8 mouse cellular contexts compared by ENCODE assay signal in genomic region chr5:34582314-34582675, GRCm38 (mm10). TPM values are rescaled to one million over a fixed set of nuclear protein-coding genes. Genes with fewer than 3 reads are reported as not detected.
DNase-seq lines count a peak whose midpoint lies in the region; ATAC-seq and TF ChIP-seq lines count a peak whose summit lies in the region.

No protein-coding gene starts in this region.

- no peaks in the 10 kb centered on the region for H3K27me3 ChIP-seq in limb, embryonic 15.5 days
- H3K27me3 ChIP-seq in limb, embryonic 10.5 days (ENCODE audit: low read depth, poor library complexity, severe bottlenecking) = no peaks in the 10 kb centered on the region
- H3K27me3 ChIP-seq in liver, postnatal 0 days (ENCODE audit: insufficient read depth, low read length) = no peaks in the 10 kb centered on the region

- no peaks in the 10 kb centered on the region for H3K9me3 ChIP-seq in limb, embryonic 15.5 days
- no peaks in the 10 kb centered on the region for H3K9me3 ChIP-seq in limb, embryonic 10.5 days (replicated peaks)
- no peaks in the 10 kb centered on the region for H3K9me3 ChIP-seq in liver, postnatal 0 days (ENCODE audit: low read length)

- peak; percentile 42 for DNase-seq in adrenal gland, postnatal 14 days
- no peak for DNase-seq in adrenal gland, adult 18-20 months (ENCODE audit: low spot score in 2 of 2)
- DNase-seq in limb, embryonic 10.5 days (ENCODE audit: low spot score) = no peak
- no peak for DNase-seq in liver, postnatal 0 days
- DNase-seq in embryo, embryonic 9.5 days (ENCODE audit: extremely low spot score) = no peak
- DNase-seq in layer of hippocampus, adult 18-20 months (ENCODE audit: low spot score in 2 of 2) = no peak

- no peak overlapping the region for H3K4me3 ChIP-seq in limb, embryonic 15.5 days
- H3K4me3 ChIP-seq in limb, embryonic 10.5 days = no peak overlapping the region
- 0 out of 2 replicates have a peak overlapping the region, but pooled peaks have one; percentile 7 for H3K4me3 ChIP-seq in liver, postnatal 0 days (ENCODE audit: low read depth, low read length)

- no peak for TF ChIP-seq CTCF in liver, postnatal 0 days (IDR thresholded peaks at IDR 0.05; ENCODE audit: low read depth)

- no peak for TF ChIP-seq EP300 in liver, postnatal 0 days (IDR thresholded peaks at IDR 0.05; ENCODE audit: low read depth)

- 76% methylated on average over 5 of the region's 5 CpGs for WGBS in limb, embryonic 15.5 days
- 84% methylated on average over 5 of the region's 5 CpGs for WGBS in limb, embryonic 10.5 days
- 31% methylated on average over 5 of the region's 5 CpGs for WGBS in liver, postnatal 0 days (ENCODE audit: insufficient replicate concordance)

- H3K4me2 ChIP-seq in limb, embryonic 15.5 days = no peak overlapping the region
- peak overlapping the region; percentile 65 for H3K4me2 ChIP-seq in liver, postnatal 0 days (ENCODE audit: low read depth, low read length)

- H3K4me1 ChIP-seq in limb, embryonic 15.5 days = no peaks in the 10 kb centered on the region; the same call in 1 of the 2 replicates
- no peaks in the 10 kb centered on the region for H3K4me1 ChIP-seq in limb, embryonic 10.5 days
- H3K4me1 ChIP-seq in liver, postnatal 0 days (ENCODE audit: insufficient read depth) = peaks cover 24% of the 10 kb centered on the region

- peak overlapping the region; percentile 43; the same call in 1 of the 2 replicates for H3K27ac ChIP-seq in limb, embryonic 15.5 days
- no peak overlapping the region for H3K27ac ChIP-seq in limb, embryonic 10.5 days
- H3K27ac ChIP-seq in liver, postnatal 0 days (ENCODE audit: low read depth) = peak overlapping the region; percentile 84

- no peak overlapping the region for H3K9ac ChIP-seq in limb, embryonic 15.5 days
- H3K9ac ChIP-seq in liver, postnatal 0 days (replicated peaks) = peak overlapping the region; percentile 5

- no peak for ATAC-seq in limb, embryonic 15.5 days (ENCODE audit: insufficient number of reproducible peaks, low FRiP score, low TSS enrichment, low read depth)
- ATAC-seq in erythroblast, adult 5-6 weeks (replicated peaks; ENCODE audit: low FRiP score, poor library complexity, severe bottlenecking) = peak; percentile 63
- ATAC-seq in liver, postnatal 0 days = peak; percentile 76

- H3K36me3 ChIP-seq in limb, embryonic 15.5 days = peaks cover 10% of the 10 kb centered on the region; the same call in 1 of the 2 replicates
- H3K36me3 ChIP-seq in limb, embryonic 10.5 days = peaks cover 13% of the 10 kb centered on the region
- peaks cover 5% of the 10 kb centered on the region for H3K36me3 ChIP-seq in liver, postnatal 0 days (replicated peaks; ENCODE audit: insufficient read depth, low read length)

RNA-seq across cellular contexts. Expression of gene Add1, which starts 8.8 kb away (rescaled TPM):
- total RNA-seq in adrenal gland, postnatal 14 days (2021) = 149 and 175 TPM in 2 replicates
- total RNA-seq in adrenal gland, adult 18-20 months (2021) = 100 to 1,000 TPM; 127 to 136 TPM
- polyA plus RNA-seq in limb, embryonic 15.5 days (2015; fragmentation: Nextera tagmentation; extraction: Ambion mirVana) = 185 and 197 TPM in 2 replicates
- 134 and 166 TPM in 2 replicates for polyA plus RNA-seq in limb, embryonic 10.5 days (2016; fragmentation: Nextera tagmentation; extraction: Ambion mirVana)
- 375 and 403 TPM in 2 replicates for total RNA-seq in erythroblast, adult 5-6 weeks (2015; ENCODE audit: low replicate concordance)
- 937 and 1,092 TPM in 2 replicates for total RNA-seq in erythroblast, adult 5-6 weeks (2017; ENCODE audit: low replicate concordance)
- 52.0 and 54.8 TPM in 2 replicates for polyA plus RNA-seq in liver, postnatal 0 days (2015; fragmentation: Nextera tagmentation; extraction: Ambion mirVana)
- total RNA-seq in layer of hippocampus, adult 18-20 months (2021) = 100 to 1,000 TPM; 452 to 467 TPM

RNA-seq across cellular contexts. Expression of gene Mfsd10, which starts 54.7 kb away (rescaled TPM):
- total RNA-seq in adrenal gland, postnatal 14 days (2021) = 37.6 and 40.3 TPM in 2 replicates
- total RNA-seq in adrenal gland, adult 18-20 months (2021) = 10 to 100 TPM; 30.9 to 32.2 TPM
- polyA plus RNA-seq in limb, embryonic 15.5 days (2015; fragmentation: Nextera tagmentation; extraction: Ambion mirVana) = 134 and 148 TPM in 2 replicates
- polyA plus RNA-seq in limb, embryonic 10.5 days (2016; fragmentation: Nextera tagmentation; extraction: Ambion mirVana) = 105 and 111 TPM in 2 replicates
- total RNA-seq in erythroblast, adult 5-6 weeks (2015; ENCODE audit: low replicate concordance) = 23.2 and 40.9 TPM in 2 replicates
- 24.1 and 30.1 TPM in 2 replicates for total RNA-seq in erythroblast, adult 5-6 weeks (2017; ENCODE audit: low replicate concordance)
- 31.1 and 32.7 TPM in 2 replicates for polyA plus RNA-seq in liver, postnatal 0 days (2015; fragmentation: Nextera tagmentation; extraction: Ambion mirVana)
- total RNA-seq in layer of hippocampus, adult 18-20 months (2021) = 10 to 100 TPM; 33.3 to 43.6 TPM

RNA-seq across cellular contexts. Expression of gene Sh3bp2, which starts 56.7 kb away (rescaled TPM):
- total RNA-seq in adrenal gland, postnatal 14 days (2021) = 6.5 and 11.8 TPM in 2 replicates
- 10 to 100 TPM; 16.9 to 20.9 TPM for total RNA-seq in adrenal gland, adult 18-20 months (2021)
- polyA plus RNA-seq in limb, embryonic 15.5 days (2015; fragmentation: Nextera tagmentation; extraction: Ambion mirVana) = 10.0 and 10.1 TPM in 2 replicates
- 9.9 and 17.1 TPM in 2 replicates for polyA plus RNA-seq in limb, embryonic 10.5 days (2016; fragmentation: Nextera tagmentation; extraction: Ambion mirVana)
- total RNA-seq in erythroblast, adult 5-6 weeks (2015; ENCODE audit: low replicate concordance) = 5.6 and 9.0 TPM in 2 replicates
- 4.7 and 5.4 TPM in 2 replicates for total RNA-seq in erythroblast, adult 5-6 weeks (2017; ENCODE audit: low replicate concordance)
- polyA plus RNA-seq in liver, postnatal 0 days (2015; fragmentation: Nextera tagmentation; extraction: Ambion mirVana) = 7.7 and 9.8 TPM in 2 replicates
- 1 to 10 TPM; 3.9 to 5.2 TPM for total RNA-seq in layer of hippocampus, adult 18-20 months (2021)
